Mouse (Mus musculus) G1E (cell line): ENCODE results near the gene Prm3.

ENCODE experiments used
- CTCF ChIP-seq: IDR thresholded peaks from 2 replicates; pipeline ENCODE4 v1.5.1; 2012; ENCODE audit warnings: low read depth, low read length, inconsistent platforms, mixed read lengths
- GATA1 ChIP-seq: IDR thresholded peaks from 2 replicates; pipeline ENCODE4 v1.6.1; 2012; ENCODE audit warnings: borderline replicate concordance, low read length, inconsistent platforms, mixed read lengths
- GATA2 ChIP-seq: IDR thresholded peaks from 2 replicates; pipeline ENCODE4 v1.6.1; 2012; ENCODE audit warnings: low read depth, low read length, inconsistent platforms, borderline replicate concordance
- TAL1 ChIP-seq: conservative IDR thresholded peaks from 2 replicates; pipeline ENCODE4 v1.6.1; 2012; ENCODE audit warnings: low read depth, low read length, inconsistent platforms, mixed read lengths

- TF ChIP-seq GATA1, result no peak
- TF ChIP-seq CTCF, result peak; percentile 62
- TF ChIP-seq GATA2, result no peak
- TF ChIP-seq TAL1, result no peak
Observed at GRCm38 (mm10) chr16:10786288-10786687, 4.4 kb downstream of the Prm3 start.
